Mouse (Mus musculus) midbrain, embryonic 11.5 days (tissue): ENCODE measurements at regions not wholly inside any gene's neighbourhood (a gene's known extent, or its start where the extent isn't known, plus 50 kb on each side); places are given as distances from the start of the nearest gene placed in this dataset.
A peak's percentile ranks its signal among the peaks of the same experiment; 100 is the strongest.

Experiments used
- ATAC-seq: fragments of 200-750 bp; cut with Nextera tagmentation; 2 replicates; pipeline ENCODE4 v1.8.0; 2017; ENCODE audit warnings: moderate TSS enrichment, moderate library complexity; ENCODE audit not compliant: low FRiP score
- DNase-seq: peaks from one replicate; pipeline ENCODE4 v3.0.0; 2015; ENCODE audit warnings: low spot score; ENCODE audit errors: missing footprints
- H3K27ac ChIP-seq: fragments of 300-500 bp; sonication (generic); 2 replicates; pipeline ENCODE4 v1.5.1; 2014; ENCODE audit warnings: low read depth, low read length
- H3K27me3 ChIP-seq: fragments of 300-500 bp; sonication (generic); 2 replicates; pipeline ENCODE4 v1.6.1; 2014; ENCODE audit warnings: mild to moderate bottlenecking, low read length, moderate library complexity, mixed read lengths; ENCODE audit not compliant: control insufficient read depth, insufficient read depth
- H3K36me3 ChIP-seq: fragments of 300-500 bp; sonication (generic); 2 replicates; pipeline ENCODE4 v1.6.1; 2014; ENCODE audit warnings: mild to moderate bottlenecking, low read length, moderate library complexity, mixed read lengths; ENCODE audit not compliant: control insufficient read depth, insufficient read depth
- H3K4me1 ChIP-seq: fragments of 300-500 bp; sonication (generic); 2 replicates; pipeline ENCODE4 v1.6.1; 2014; ENCODE audit warnings: low read length; ENCODE audit not compliant: control insufficient read depth, insufficient read depth
- H3K4me2 ChIP-seq: fragments of 300-500 bp; sonication (generic); 2 replicates; pipeline ENCODE4 v1.6.1; 2014; ENCODE audit warnings: mild to moderate bottlenecking, moderate library complexity
- H3K4me3 ChIP-seq: fragments of 300-500 bp; sonication (generic); 2 replicates; pipeline ENCODE4 v1.5.1; 2014; ENCODE audit warnings: low read depth, low read length
- H3K9ac ChIP-seq: fragments of 300-500 bp; sonication (generic); 2 replicates; pipeline ENCODE4 v1.6.1; 2014; ENCODE audit warnings: low read length
- H3K9me3 ChIP-seq: fragments of 300-500 bp; sonication (generic); 2 replicates; pipeline ENCODE4 v1.6.1; 2016; ENCODE audit warnings: low read length; ENCODE audit not compliant: control insufficient read depth
- WGBS: fragments of 180-500 bp; shearing (Covaris S2); extraction: QIAGEN DNeasy Blood & Tissue Kit; methylation state at CpG from one replicate; pipeline ENCODE4 v1.1.7; 2014; 5-methylcytosine and 5-hydroxymethylcytosine counted together

DNA sequence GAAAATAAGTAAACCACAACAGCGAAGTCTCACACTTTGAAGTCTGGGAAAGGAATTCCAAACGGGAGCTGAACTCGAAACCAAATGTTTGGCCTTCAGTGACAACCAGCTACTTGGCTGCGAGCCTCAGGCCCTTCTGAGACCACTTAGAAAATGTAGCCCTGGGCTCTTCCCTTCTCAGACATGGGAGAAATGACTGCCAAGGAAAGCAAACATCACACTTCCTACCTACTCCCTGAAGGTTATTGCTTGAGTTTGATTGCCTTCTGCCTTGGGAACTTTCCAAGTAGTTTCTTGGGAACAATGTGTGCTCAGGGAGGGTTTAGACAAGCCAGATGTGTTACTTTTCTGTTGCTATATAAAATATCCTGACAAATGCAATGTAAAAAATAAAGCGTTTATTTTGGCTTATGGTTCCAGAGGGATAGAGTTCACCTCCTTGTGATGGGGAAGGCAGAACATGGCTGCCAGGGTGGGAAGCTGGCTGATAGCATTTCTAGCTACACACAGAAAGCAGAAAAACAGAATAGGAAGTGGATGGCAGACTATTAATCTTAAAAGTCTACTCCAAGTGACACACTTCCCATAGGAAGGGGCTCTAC is 194.8 kb upstream of the Rack1 start:
- 82% methylated on average over 5 of the region's 5 CpGs for WGBS
- no peak overlapping the region for H3K4me3 ChIP-seq
- DNase-seq (no peak), ATAC-seq (no peak)
- no peaks in the 10 kb centered on the region for H3K36me3 ChIP-seq
- H3K4me1 ChIP-seq = no peaks in the 10 kb centered on the region
- no peaks in the 10 kb centered on the region for H3K27me3 ChIP-seq
- H3K27ac ChIP-seq = no peak overlapping the region
- H3K4me2 ChIP-seq = no peak overlapping the region
- no peak overlapping the region for H3K9ac ChIP-seq
- H3K9me3 ChIP-seq = no peaks in the 10 kb centered on the region

DNA sequence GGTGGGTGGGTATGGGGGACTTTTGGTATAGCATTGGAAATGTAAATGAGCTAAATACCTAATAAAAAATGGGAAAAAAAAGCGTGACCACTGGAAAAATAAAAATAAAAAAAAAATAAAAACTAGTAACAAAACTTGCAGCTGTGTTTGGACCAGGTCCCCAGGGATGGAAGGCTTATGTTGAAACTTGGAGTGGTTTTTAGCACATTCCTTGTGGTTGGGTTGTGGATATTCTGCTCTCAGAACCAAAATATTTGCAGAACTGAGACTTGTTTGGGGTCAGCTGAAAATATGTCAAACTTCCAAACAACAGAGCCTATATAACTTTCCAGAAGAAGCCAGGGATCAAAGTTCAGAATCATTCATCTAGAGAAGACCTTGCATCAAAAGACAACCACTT is 199.0 kb upstream of the Rack1 start:
- Histone ChIP-seq H3K4me1 (no peaks in the 10 kb centered on the region), H3K9me3 (no peaks in the 10 kb centered on the region), H3K36me3 (no peaks in the 10 kb centered on the region), H3K9ac (no peak overlapping the region), H3K4me3 (no peak overlapping the region), H3K27me3 (no peaks in the 10 kb centered on the region), H3K4me2 (no peak overlapping the region), H3K27ac (no peak overlapping the region)
- DNase-seq (no peak), ATAC-seq (no peak)
- 74% methylated on average over 1 of the region's 1 CpGs for WGBS

DNA sequence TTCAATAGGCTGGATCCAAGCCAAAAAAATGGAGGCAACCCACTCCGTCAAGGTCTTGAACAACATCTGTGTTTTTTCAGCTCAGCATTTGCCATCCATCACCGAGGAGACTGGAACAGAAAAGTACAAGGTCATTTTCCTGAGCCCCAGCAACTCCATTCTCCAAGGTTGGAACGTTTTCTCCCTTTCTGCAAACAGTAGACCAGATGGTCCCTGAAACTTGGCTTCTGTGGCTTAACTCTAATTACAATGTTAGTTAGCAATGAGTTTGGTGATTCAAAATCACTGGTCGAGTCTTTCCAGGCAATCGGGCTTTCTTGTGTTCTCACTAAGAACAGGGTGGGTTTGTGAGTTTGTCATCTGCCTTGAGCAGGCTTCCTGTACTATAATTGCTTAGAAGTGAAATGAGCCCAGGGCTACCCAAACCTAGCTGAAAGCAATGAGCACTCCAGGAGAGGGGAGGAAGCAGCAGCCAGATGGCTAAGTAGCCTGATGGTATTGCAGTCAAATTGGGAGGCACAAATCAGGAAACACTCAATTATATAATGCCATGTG is 200.5 kb upstream of the Rack1 start:
- Histone ChIP-seq H3K4me3 (no peak overlapping the region), H3K9ac (no peak overlapping the region), H3K36me3 (no peaks in the 10 kb centered on the region), H3K4me1 (no peaks in the 10 kb centered on the region), H3K9me3 (no peaks in the 10 kb centered on the region), H3K27ac (no peak overlapping the region), H3K27me3 (no peaks in the 10 kb centered on the region), H3K4me2 (no peak overlapping the region)
- DNase-seq = no peak
- ATAC-seq = no peak
- 88% methylated on average over 5 of the region's 5 CpGs for WGBS

DNA sequence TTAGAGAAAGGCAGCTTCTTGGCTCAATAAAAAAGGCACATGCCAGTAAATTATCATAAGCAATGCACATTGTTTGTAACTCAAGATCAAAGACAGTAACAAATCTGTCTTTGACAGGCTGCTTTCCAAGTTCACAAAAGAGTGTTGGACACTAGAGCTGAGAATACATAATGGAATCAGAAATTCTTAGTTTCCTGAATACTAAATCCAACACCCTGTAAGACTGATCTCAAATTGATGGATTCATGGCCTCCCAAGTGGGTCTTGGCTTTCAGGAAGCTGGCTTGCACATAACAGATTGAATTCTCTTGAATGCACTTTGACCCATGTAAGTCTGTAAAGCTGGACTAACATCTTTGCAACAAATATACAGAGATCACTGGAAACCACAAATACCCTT is 201.1 kb upstream of the Rack1 start:
- Histone ChIP-seq H3K36me3 (no peaks in the 10 kb centered on the region), H3K27ac (no peak overlapping the region), H3K4me3 (no peak overlapping the region), H3K27me3 (no peaks in the 10 kb centered on the region), H3K9me3 (no peaks in the 10 kb centered on the region), H3K4me1 (no peaks in the 10 kb centered on the region), H3K4me2 (no peak overlapping the region), H3K9ac (no peak overlapping the region)
- DNase-seq (no peak), ATAC-seq (no peak)

DNA sequence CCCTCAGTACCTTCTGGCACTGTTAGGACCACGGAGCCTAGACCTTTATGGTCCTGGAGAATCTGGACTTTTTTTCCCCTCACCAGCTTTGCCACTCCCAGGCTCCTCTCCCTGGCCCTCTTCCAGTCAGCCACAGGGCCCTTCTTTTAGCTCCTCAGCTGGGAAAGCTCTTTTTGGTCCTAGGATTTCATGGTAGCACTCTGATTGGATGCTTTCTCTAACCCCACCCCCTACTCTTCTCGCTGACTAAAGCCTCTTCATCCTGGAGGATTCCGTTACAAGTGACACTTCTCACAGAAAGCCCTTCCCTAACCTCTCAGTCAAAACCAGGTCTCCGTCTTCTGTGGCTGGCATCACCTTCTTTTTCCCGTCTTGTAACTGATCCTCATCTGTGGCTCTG is 205.7 kb upstream of the Rack1 start:
- no peaks in the 10 kb centered on the region for H3K9me3 ChIP-seq
- ATAC-seq = no peak
- H3K27me3 ChIP-seq = no peaks in the 10 kb centered on the region
- 21% methylated on average over 5 of the region's 5 CpGs for WGBS
- no peaks in the 10 kb centered on the region for H3K4me1 ChIP-seq
- no peak overlapping the region for H3K4me2 ChIP-seq
- no peak overlapping the region for H3K4me3 ChIP-seq
- H3K27ac ChIP-seq = no peak overlapping the region
- H3K36me3 ChIP-seq = no peaks in the 10 kb centered on the region
- DNase-seq = no peak
- no peak overlapping the region for H3K9ac ChIP-seq

DNA sequence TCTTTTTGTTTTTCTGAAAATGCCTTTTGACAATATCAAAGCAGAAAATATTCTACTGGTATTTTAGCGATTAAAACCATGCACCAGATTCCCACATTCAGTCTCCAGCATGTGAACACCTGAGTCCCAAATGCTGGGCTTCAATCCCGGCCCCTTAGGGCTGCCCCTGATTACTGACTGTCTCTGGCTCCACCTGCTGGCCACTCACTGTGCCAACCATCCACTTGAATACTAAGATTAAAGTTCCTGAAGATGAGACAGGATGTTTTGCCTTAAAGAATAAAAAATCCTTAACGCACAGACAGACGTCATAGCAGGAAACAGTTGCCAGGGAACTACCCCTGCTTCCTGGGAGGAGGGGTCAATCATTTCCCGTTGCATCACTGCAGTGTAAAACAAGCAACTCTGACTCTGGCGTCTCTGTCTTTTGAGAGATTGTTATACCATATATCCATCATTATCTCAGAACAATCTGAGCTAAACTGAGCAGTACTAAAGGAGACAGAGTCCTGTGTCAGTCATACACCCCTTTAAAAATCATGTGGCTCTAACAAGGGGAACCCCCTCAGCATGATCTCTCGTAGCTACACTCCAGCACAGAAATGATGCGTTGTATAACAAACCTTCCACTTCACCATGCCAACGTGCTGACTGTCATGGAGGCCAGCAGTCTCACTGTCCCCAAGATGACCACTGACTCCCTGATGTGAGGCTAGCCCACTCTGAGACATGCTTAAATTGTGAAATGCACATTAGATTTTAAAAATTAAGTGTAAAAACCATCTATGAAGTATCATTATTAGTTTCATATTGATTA is 211.1 kb upstream of the Rack1 start:
- no peak overlapping the region for H3K27ac ChIP-seq
- no peak overlapping the region for H3K4me3 ChIP-seq
- no peak overlapping the region for H3K4me2 ChIP-seq
- ATAC-seq (peak; percentile 91), DNase-seq (peak; percentile 95)
- WGBS = 36% methylated on average over 9 of the region's 9 CpGs
- H3K9ac ChIP-seq = no peak overlapping the region
- no peaks in the 10 kb centered on the region for H3K27me3 ChIP-seq
- no peaks in the 10 kb centered on the region for H3K9me3 ChIP-seq
- H3K36me3 ChIP-seq = no peaks in the 10 kb centered on the region
- no peaks in the 10 kb centered on the region for H3K4me1 ChIP-seq

DNA sequence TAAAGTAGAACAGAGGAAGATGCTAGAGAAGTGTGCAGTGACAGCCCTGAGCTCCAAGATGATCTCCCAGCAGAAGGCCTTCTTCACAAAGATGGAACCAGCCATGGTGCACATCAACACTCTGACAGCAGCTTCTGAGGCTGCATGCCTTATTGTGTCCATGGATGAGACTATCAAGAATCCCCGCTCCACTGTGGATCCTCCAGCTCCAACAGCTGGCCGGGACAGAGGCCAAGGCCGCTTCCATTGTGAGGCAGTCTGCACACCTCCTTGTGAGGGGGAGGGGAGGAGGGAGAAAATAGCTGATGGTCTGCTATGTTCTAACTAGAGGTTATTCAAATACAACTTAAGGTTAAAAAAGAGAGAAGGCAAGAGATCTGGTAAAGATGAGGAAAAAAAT is 231.4 kb upstream of the Rack1 start:
- H3K4me3 ChIP-seq = no peak overlapping the region
- H3K27ac ChIP-seq = no peak overlapping the region
- no peaks in the 10 kb centered on the region for H3K9me3 ChIP-seq
- ATAC-seq (no peak), DNase-seq (no peak)
- no peaks in the 10 kb centered on the region for H3K27me3 ChIP-seq
- no peak overlapping the region for H3K9ac ChIP-seq
- 92% methylated on average over 3 of the region's 3 CpGs for WGBS
- H3K4me1 ChIP-seq = no peaks in the 10 kb centered on the region
- H3K36me3 ChIP-seq = no peaks in the 10 kb centered on the region
- H3K4me2 ChIP-seq = no peak overlapping the region

DNA sequence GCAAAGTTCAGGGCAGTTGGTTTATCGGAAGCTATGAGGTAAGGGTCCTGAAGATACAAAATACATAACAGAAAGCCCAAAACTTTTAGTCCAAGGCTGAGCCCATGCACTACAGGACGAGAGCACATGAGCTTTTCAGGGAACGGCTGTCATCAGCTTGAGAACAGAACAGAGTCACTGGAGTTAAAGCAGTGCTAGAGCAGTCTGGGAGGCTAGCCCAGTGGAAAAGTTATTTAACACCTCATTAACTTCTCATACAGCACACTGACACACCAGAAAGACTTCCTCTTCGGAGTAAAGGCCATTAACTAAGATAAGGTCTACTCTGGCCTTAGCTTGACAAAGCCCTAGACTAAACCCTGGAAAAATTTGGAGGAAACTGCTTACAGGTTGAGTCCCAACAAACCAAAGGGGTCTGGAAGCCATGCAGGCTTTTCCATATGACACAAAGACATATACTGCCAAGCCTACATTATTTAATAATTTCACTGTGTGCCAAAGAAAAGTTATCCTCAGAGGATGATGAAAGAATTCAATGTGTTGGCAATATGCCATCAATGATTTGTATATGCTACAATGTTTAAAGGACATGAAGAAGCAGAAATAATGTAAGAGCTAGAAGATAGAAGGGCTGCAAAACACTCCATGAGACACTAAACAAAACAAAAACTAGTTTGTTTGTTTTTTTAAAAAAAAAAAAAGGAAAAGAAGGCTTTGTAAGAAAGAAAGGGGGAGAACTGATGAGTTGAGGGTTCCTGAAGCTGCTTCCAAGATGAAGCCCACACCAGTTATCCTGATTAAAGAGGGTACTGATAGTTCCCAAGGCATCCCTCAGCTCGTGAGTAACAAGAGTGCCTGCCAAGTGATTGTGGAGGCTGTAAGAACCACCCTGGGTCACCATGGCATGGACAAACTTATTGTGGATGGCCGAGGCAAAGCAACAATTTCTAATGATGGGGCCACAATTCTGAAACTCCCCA is 232.3 kb upstream of the Rack1 start:
- Histone ChIP-seq H3K27ac (no peak overlapping the region), H3K9me3 (no peaks in the 10 kb centered on the region), H3K4me3 (no peak overlapping the region), H3K4me1 (no peaks in the 10 kb centered on the region), H3K27me3 (no peaks in the 10 kb centered on the region), H3K4me2 (no peak overlapping the region), H3K9ac (no peak overlapping the region), H3K36me3 (no peaks in the 10 kb centered on the region)
- WGBS = 79% methylated on average over 6 of the region's 6 CpGs
- DNase-seq = no peak
- no peak for ATAC-seq
